Mouse (Mus musculus) A20 (cell line): ENCODE measurements around the gene Chrna9.

Source experiments
- DNase-seq: peaks from one replicate; pipeline ENCODE4 v3.0.0-alpha.2; 2011; ENCODE audit warnings: low read depth, low spot score

Chrna9 gene

GRCm38 (mm10) chr5:65919326-65919725 lies 15.4 kb upstream of the Chrna9 start:
- DNase-seq, result no peak

GRCm38 (mm10) chr5:65919904-65920303 lies 14.8 kb upstream of the Chrna9 start:
- no peak for DNase-seq

- DNase-seq, result no peak
Observed at GRCm38 (mm10) chr5:65920701-65921426, 13.9 kb upstream of the Chrna9 start.

GRCm38 (mm10) chr5:65921477-65922138 lies 13.1 kb upstream of the Chrna9 start:
- DNase-seq, result no peak

- DNase-seq, result no peak
Observed at GRCm38 (mm10) chr5:65926666-65927065, 8.1 kb upstream of the Chrna9 start.

- DNase-seq, result peak; percentile 92
Observed at GRCm38 (mm10) chr5:65929162-65929561, 5.6 kb upstream of the Chrna9 start.

- DNase-seq, result peak; percentile 36
Observed at GRCm38 (mm10) chr5:65930171-65930570, 4.5 kb upstream of the Chrna9 start.

- peak; percentile 60 for DNase-seq
Observed at GRCm38 (mm10) chr5:65933258-65933657, 1.5 kb upstream of the Chrna9 start.

GRCm38 (mm10) chr5:65933764-65934163 lies 957 bp upstream of the Chrna9 start:
- peak; percentile 62 for DNase-seq

- peak; percentile 66 for DNase-seq
Observed at GRCm38 (mm10) chr5:65937011-65937726, 2.4 kb downstream of the Chrna9 start.

GRCm38 (mm10) chr5:65937998-65938715 lies 3.4 kb downstream of the Chrna9 start:
- peak; percentile 83 for DNase-seq

- no peak for DNase-seq
Observed at GRCm38 (mm10) chr5:65941145-65941544, 6.4 kb downstream of the Chrna9 start.

- DNase-seq, result no peak
Observed at GRCm38 (mm10) chr5:65949822-65950221, 15.1 kb downstream of the Chrna9 start.

GRCm38 (mm10) chr5:65950236-65950635 lies 15.5 kb downstream of the Chrna9 start:
- DNase-seq, result no peak

GRCm38 (mm10) chr5:65950679-65951512 lies 16.2 kb downstream of the Chrna9 start:
- no peak for DNase-seq

- DNase-seq, result peak; percentile 74
Observed at GRCm38 (mm10) chr5:65951513-65951909, 16.8 kb downstream of the Chrna9 start.

- DNase-seq, result no peak
Observed at GRCm38 (mm10) chr5:65954130-65955080, 19.7 kb downstream of the Chrna9 start.

- peak; percentile 84 for DNase-seq
Observed at GRCm38 (mm10) chr5:65955343-65956143, 20.8 kb downstream of the Chrna9 start.
